Mouse (Mus musculus): ENCODE measurements around the gene Fam168b. TPM values are rescaled to one million over a fixed set of nuclear protein-coding genes. Genes with fewer than 3 reads are reported as not detected.

The Fam168b gene
- polyA plus RNA-seq, 1 experiment from 2014 or later: 169 TPM

DNA sequence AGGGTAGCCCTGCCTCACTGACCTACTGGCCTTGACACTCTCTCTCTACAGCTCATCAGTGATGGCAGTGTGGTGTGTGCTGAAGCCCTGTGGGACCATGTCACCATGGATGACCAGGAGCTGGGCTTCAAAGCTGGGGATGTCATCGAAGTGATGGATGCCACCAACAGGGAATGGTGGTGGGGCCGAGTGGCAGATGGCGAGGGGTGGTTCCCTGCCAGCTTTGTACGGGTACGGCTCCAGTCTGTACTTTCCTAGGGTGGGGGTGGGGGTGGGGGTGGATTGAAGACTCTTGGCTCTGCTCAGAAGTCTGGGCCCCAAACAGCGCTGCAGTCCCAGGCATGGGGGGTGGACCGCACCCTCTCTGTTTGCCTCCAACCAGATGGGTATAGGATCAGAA, 38.0 kb downstream of the Fam168b start:
- Histone ChIP-seq H3K4me3 (no peak overlapping the region), H3K9ac (replicated peaks) (no peak overlapping the region), H3K9me3 (no peaks in the 10 kb centered on the region), H3K4me1 (peaks cover 35% of the 10 kb centered on the region), H3K27me3 (no peaks in the 10 kb centered on the region), H3K4me2 (replicated peaks) (no peak overlapping the region), H3K36me3 (peaks cover 12% of the 10 kb centered on the region; the same call in 1 of the 2 replicates), H3K27ac (replicated peaks) (no peak overlapping the region)
- ATAC-seq (replicated peaks): no peak
- 79% methylated on average over 7 of the region's 7 CpGs for WGBS

DNA sequence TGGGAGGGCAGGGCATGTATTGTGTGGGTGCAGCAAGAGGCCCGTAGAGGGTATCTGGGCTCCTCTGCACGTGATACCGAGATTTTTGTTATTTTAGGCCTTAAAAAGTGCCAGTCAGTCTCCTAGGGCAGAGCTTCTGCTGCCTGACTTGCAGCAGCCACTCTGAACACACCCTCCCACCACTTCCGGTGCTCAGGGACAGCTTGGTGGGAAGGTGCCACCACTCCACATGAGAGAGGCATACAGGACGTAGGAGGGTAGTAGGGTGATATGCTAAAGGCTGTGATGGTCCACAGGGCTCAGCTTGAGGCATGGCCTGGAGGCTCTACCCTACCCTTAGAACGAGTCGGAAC, 40.6 kb downstream of the Fam168b start:
- Histone ChIP-seq H3K27me3 (no peaks in the 10 kb centered on the region), H3K9ac (replicated peaks) (peak overlapping the region; percentile 82), H3K27ac (replicated peaks) (peak overlapping the region; percentile 87), H3K36me3 (no peaks in the 10 kb centered on the region; the same call in 1 of the 2 replicates), H3K4me3 (peak overlapping the region; percentile 77), H3K9me3 (no peaks in the 10 kb centered on the region), H3K4me2 (replicated peaks) (peak overlapping the region; percentile 63), H3K4me1 (peaks cover 35% of the 10 kb centered on the region)
- peak; percentile 41 for ATAC-seq (replicated peaks)
- 29% methylated on average over 7 of the region's 7 CpGs for WGBS

DNA sequence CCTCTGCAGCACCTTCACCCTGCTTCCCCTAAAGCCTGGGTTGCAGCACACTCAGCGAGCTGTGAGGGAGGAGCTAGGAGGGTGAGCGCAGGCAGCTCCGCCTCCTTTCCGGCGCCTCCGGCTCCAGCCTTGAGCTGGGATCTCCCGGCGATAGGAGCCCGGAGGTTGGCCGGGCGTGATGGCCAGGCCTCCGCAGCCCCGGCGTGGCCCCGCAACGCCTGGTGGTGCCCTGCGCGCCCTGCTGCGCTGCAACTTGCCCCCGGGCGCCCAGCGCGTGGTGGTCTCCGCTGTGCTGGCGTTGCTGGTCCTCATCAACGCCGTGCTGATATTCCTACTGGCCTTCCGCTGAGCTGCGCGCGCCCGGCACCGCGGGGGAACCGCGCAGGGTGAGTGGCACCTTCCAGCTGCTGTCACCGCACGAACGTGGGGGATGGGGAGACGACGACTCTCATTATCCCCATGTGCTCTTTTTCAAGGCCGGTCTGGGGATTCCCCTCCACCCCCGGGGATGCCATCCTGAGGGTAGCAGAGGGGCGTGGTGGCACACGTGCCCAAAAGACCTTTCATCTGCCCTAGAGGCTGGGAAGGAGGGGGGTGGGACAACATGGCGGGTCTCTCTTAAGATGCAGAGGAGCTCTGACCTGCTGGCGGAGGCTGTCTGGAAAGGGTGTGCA, 41.1 kb downstream of the Fam168b start:
- H3K27me3 ChIP-seq: no peaks in the 10 kb centered on the region
- peak overlapping the region; percentile 63 for H3K4me2 ChIP-seq (replicated peaks)
- H3K36me3 ChIP-seq: no peaks in the 10 kb centered on the region; the same call in 1 of the 2 replicates
- peaks cover 35% of the 10 kb centered on the region for H3K4me1 ChIP-seq
- H3K9me3 ChIP-seq: no peaks in the 10 kb centered on the region
- H3K27ac ChIP-seq (replicated peaks): peak overlapping the region; percentile 87
- H3K4me3 ChIP-seq: peak overlapping the region; percentile 77
- H3K9ac ChIP-seq (replicated peaks): peak overlapping the region; percentile 82
- WGBS: 1% methylated on average over 42 of the region's 47 CpGs
- ATAC-seq (replicated peaks): peak; percentile 91

DNA sequence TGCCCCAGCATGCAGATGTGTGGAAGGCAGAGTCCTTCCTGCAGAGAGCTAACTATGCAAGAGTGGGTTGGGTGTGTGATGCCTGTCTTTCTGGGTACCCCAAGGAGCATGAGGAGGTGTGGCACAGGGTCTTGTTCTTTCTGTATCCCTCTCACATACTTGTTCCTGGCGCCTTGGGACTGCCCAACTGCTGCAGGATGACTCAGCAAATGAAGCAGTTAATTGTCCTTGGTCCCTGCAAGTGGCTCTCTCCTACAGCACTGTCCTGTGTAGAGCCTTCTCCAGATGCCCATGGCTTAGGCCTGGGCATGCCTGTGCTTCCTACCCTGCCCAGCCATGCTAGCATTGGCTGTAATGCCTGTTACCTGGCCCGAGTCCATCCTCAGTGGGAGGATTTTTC, 43.7 kb downstream of the Fam168b start:
- Histone ChIP-seq H3K27me3 (no peaks in the 10 kb centered on the region), H3K4me2 (replicated peaks) (no peak overlapping the region), H3K9ac (replicated peaks) (no peak overlapping the region), H3K4me1 (peaks cover 24% of the 10 kb centered on the region), H3K27ac (replicated peaks) (no peak overlapping the region), H3K36me3 (no peaks in the 10 kb centered on the region), H3K4me3 (no peak overlapping the region), H3K9me3 (no peaks in the 10 kb centered on the region)
- 79% methylated on average over 2 of the region's 2 CpGs for WGBS
- no peak for ATAC-seq (replicated peaks)

DNA sequence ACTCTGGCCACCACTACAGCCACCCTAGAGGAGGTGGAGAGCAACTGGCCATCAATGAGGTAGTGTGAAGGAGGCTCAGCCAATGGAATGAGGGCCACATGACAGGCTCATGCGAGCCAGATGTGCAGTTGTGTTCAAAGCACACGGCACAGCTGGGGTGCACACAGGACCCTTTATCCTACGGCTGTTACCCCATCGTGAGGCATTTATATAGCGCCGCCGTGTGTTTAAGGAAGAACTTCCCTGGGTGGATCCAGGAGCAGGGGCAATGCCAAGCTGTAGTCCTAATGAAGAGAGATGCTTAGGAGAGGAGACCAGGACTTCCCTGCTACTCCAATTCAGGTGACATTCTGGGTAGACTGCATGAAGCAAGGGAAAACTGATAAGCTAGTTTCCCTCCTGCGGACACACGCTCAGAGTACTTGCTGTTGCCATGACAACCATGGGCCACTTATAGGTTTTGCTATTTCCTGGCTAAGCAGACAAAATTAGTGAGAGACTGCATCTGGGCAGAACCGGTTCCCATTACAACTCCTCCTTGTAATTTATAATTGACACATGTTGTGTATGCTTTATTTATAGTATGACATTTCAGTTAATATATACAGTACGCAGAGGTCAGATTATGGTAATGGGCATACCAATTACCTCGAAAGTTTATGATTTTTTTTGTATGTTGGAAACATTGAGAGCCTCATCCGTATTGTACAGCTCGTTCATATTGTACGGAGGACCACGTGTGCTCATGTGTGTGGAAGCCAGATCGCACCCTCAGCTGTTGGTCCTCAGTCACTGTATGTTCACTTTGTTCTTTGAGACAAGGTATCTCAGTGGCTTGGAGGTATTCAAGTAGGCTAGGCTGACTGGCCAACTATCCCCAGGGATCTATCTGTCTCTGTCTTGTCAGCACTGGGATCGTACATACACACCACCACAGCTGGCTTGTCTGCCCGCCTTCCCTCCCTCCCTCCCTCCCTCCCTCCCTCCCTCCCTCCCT, 49.3 kb downstream of the Fam168b start:
- Histone ChIP-seq H3K9ac (replicated peaks) (no peak overlapping the region), H3K4me1 (no peaks in the 10 kb centered on the region; the same call in 1 of the 2 replicates), H3K4me3 (no peak overlapping the region), H3K27ac (replicated peaks) (peak overlapping the region; percentile 38; the same call in 1 of the 2 replicates), H3K36me3 (no peaks in the 10 kb centered on the region), H3K4me2 (replicated peaks) (no peak overlapping the region), H3K27me3 (no peaks in the 10 kb centered on the region), H3K9me3 (no peaks in the 10 kb centered on the region)
- peak; percentile 78 for ATAC-seq (replicated peaks)
- 71% methylated on average over 19 of the region's 19 CpGs for WGBS

DNA sequence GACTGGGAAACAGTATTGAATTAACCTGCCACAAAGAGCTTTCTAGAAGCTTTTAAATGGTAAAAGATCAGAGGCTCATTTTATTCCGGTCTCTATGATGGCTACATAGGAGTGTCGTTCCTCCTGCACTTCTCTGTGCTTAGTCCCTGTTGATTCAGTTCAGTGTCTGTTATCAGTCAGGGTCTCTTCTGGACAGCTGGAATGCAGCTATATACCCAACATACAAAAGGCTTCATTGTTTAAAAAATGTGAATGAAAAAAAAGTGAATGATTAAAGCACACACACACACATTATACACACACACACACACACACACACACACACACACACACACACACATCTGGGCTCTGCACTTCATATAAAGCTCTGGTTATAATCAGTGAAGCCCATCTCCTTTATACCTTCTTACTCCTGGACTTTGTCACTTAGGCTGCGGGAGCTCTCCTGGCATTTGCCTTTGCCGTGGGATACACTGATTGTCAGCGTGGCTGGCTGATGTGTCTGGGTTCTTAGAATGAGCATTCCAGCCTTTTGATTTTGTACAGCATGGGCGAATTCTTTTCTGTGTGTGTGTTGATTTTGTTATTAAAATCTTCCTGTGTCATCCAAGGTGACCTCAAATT, 59.2 kb downstream of the Fam168b start:
- WGBS: 66% methylated on average over 6 of the region's 6 CpGs

DNA sequence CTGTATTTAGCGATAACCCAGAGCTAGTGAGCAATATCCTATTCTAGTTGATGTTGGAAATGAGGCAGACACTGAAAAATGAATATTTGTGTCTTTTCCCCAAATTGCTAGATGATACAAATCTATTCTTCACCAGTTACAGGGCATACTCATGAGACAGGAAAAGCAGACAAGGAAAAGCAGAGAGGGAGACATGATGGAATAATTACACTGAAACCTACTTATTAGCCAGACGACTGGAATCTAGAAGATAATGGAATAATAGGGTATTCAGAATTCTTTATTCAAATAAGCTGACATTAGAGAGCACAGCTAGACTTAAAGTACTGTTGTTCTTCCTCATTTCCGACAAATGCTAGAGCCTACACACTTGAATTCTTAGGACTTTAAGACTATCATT, 67.0 kb downstream of the Fam168b start:
- Histone ChIP-seq H3K27ac (replicated peaks) (peak overlapping the region; percentile 32; the same call in 1 of the 2 replicates), H3K36me3 (no peaks in the 10 kb centered on the region), H3K4me3 (no peak overlapping the region), H3K9me3 (no peaks in the 10 kb centered on the region), H3K27me3 (no peaks in the 10 kb centered on the region), H3K9ac (replicated peaks) (no peak overlapping the region), H3K4me1 (no peaks in the 10 kb centered on the region), H3K4me2 (replicated peaks) (no peak overlapping the region)
- 71% methylated on average over 3 of the region's 3 CpGs for WGBS
- ATAC-seq (replicated peaks): peak; percentile 41; the same call in 1 of the 2 replicates

More for the DNA sequence above, 59.2 kb downstream of the Fam168b start:
- no peak overlapping the region for H3K4me2 ChIP-seq (replicated peaks)
- no peak for ATAC-seq (replicated peaks)
- H3K4me3 ChIP-seq: no peak overlapping the region
- no peak overlapping the region for H3K27ac ChIP-seq (replicated peaks)
- H3K36me3 ChIP-seq: no peaks in the 10 kb centered on the region
- H3K9me3 ChIP-seq: no peaks in the 10 kb centered on the region
- no peak overlapping the region for H3K9ac ChIP-seq (replicated peaks)
- no peaks in the 10 kb centered on the region for H3K27me3 ChIP-seq
- H3K4me1 ChIP-seq: no peaks in the 10 kb centered on the region

DNA sequence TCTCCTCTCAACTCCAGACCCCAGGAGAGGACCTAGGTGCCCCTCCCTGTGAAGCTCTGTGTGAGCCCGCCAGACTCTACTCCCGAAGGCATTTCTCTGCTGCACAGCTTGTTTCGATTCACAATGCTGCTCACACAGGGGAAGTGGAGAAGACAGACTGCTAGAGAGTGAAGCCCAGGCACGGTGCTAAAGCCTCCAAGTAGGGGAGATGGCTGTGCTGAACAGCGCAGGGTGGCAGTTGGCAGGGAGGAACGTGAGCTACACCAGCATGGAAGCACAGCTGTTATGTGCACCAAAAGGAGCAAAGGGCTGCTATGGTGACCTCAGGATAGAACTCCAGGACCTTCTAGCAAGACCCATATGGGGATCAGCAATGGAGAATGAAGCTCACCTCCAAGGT, 74.0 kb downstream of the Fam168b start:
- H3K36me3 ChIP-seq: no peaks in the 10 kb centered on the region
- no peaks in the 10 kb centered on the region for H3K27me3 ChIP-seq
- ATAC-seq (replicated peaks): no peak
- no peak overlapping the region for H3K4me3 ChIP-seq
- no peak overlapping the region for H3K4me2 ChIP-seq (replicated peaks)
- WGBS: 68% methylated on average over 6 of the region's 6 CpGs
- H3K9ac ChIP-seq (replicated peaks): no peak overlapping the region
- no peaks in the 10 kb centered on the region for H3K9me3 ChIP-seq
- H3K27ac ChIP-seq (replicated peaks): no peak overlapping the region
- no peaks in the 10 kb centered on the region for H3K4me1 ChIP-seq

DNA sequence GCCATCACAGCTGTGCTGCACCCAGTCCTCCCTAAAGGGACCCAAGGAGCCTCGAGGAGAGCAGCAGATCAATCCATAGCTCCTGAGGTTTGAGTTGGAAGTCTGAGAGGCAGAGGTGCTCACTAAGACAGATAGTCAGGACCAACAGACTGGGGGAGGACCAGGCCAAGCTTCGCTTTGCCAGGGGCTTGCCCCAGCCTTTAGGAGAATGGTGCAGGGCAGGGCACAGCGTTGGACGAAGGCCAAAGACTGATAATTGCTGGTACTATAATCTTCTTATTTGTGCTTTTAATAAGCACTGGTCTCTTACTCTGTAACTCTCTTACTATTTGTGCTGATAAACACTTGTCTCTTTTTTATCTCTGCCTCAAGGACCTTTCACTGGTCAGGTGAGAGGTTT, 75.0 kb downstream of the Fam168b start:
- Histone ChIP-seq H3K36me3 (no peaks in the 10 kb centered on the region), H3K27ac (replicated peaks) (no peak overlapping the region), H3K9ac (replicated peaks) (no peak overlapping the region), H3K4me3 (no peak overlapping the region), H3K4me2 (replicated peaks) (no peak overlapping the region), H3K4me1 (no peaks in the 10 kb centered on the region), H3K27me3 (no peaks in the 10 kb centered on the region), H3K9me3 (no peaks in the 10 kb centered on the region)
- ATAC-seq (replicated peaks): no peak
- WGBS: 73% methylated on average over 4 of the region's 4 CpGs

DNA sequence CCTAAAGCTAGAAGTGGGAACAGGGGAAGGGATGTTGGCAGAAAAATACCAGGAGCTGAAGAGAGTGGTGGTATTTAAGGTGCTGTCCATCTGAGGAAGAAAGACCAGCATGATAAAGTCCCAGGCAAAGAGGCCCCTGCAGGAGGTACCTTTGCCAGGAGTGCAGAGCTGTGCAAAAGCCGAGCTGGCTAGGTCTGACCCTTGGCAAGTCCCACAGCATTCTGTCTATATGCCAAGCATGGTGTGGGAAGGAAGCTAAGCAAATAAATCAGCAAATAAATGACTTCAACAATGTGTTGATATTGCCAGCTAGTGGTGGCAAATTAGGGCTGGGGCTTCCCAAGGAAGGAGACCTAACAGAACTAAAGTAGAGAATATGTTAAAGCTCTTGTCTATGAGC, 76.0 kb downstream of the Fam168b start:
- Histone ChIP-seq H3K9ac (replicated peaks) (no peak overlapping the region), H3K4me2 (replicated peaks) (no peak overlapping the region), H3K9me3 (no peaks in the 10 kb centered on the region), H3K27me3 (no peaks in the 10 kb centered on the region), H3K27ac (replicated peaks) (no peak overlapping the region), H3K4me1 (no peaks in the 10 kb centered on the region), H3K36me3 (no peaks in the 10 kb centered on the region), H3K4me3 (no peak overlapping the region)
- ATAC-seq (replicated peaks): no peak
- WGBS: 41% methylated on average over 1 of the region's 1 CpGs
